Mouse (Mus musculus) limb, embryonic 10.5 days (tissue): ENCODE measurements around the gene Olfr410. TPM values are rescaled to one million over a fixed set of nuclear protein-coding genes. Genes with fewer than 3 reads are reported as not detected.

Experiments
- polyA plus RNA-seq: library from polyadenylated mRNA; unstranded; fragments of >200 nt; fragmentation: Nextera tagmentation; extraction: Ambion mirVana; gene quantifications from 2 replicates; pipeline ENCODE4 v1.2.1, GENCODE M21; 2016

Gene Olfr410
- polyA plus RNA-seq, 1 experiment from 2014 or later, result not detected

Other genes starting within 250 kb of the Olfr410 start
- gene Olfr401, start 224.3 kb downstream of the Olfr410 start, polyA plus RNA-seq, result not detected in 2 replicates
- gene Olfr402, start 184.5 kb downstream of the Olfr410 start, polyA plus RNA-seq, result not detected in 2 replicates
- not detected in 2 replicates for gene Olfr403, start 151.8 kb downstream of the Olfr410 start, polyA plus RNA-seq
- gene Olfr43, start 126.7 kb downstream of the Olfr410 start, polyA plus RNA-seq, result not detected in 2 replicates
- not detected in 2 replicates for gene Olfr406, start 78.2 kb downstream of the Olfr410 start, polyA plus RNA-seq
- gene Olfr59, start 54.3 kb downstream of the Olfr410 start, polyA plus RNA-seq, result not detected in 2 replicates
- gene Olfr411, start 14.6 kb upstream of the Olfr410 start, polyA plus RNA-seq, result not detected in 2 replicates
- gene Olfr412, start 24.0 kb upstream of the Olfr410 start, polyA plus RNA-seq, result not detected in 2 replicates